Mouse (Mus musculus) gastrocnemius, adult 8-10 months (tissue): ENCODE measurements around the gene Cd247. TPM values are rescaled to one million over a fixed set of nuclear protein-coding genes. Genes with fewer than 3 reads are reported as not detected.

ENCODE experiments used
- DNase-seq, 2 experiments: peaks; one replicate each; pipeline ENCODE4 v3.0.0; 2022; ENCODE audit warnings: low spot score in 2 of 2
- total RNA-seq, 4 experiments: library from RNA; stranded (reverse); gene quantifications; 2 replicates each; pipeline ENCODE4 v1.2.4; 2022

Cd247 gene
- total RNA-seq, 4 experiments from 2014 or later = 0.24 to 1.0 (median 0.68) TPM

- no peak for DNase-seq
Observed at GRCm38 (mm10) chr1:165853131-165853721, 64.7 kb downstream of the Cd247 start.

- peak; percentile 41 to 48 for DNase-seq
Observed at GRCm38 (mm10) chr1:165853729-165854420, 65.4 kb downstream of the Cd247 start.

DNA sequence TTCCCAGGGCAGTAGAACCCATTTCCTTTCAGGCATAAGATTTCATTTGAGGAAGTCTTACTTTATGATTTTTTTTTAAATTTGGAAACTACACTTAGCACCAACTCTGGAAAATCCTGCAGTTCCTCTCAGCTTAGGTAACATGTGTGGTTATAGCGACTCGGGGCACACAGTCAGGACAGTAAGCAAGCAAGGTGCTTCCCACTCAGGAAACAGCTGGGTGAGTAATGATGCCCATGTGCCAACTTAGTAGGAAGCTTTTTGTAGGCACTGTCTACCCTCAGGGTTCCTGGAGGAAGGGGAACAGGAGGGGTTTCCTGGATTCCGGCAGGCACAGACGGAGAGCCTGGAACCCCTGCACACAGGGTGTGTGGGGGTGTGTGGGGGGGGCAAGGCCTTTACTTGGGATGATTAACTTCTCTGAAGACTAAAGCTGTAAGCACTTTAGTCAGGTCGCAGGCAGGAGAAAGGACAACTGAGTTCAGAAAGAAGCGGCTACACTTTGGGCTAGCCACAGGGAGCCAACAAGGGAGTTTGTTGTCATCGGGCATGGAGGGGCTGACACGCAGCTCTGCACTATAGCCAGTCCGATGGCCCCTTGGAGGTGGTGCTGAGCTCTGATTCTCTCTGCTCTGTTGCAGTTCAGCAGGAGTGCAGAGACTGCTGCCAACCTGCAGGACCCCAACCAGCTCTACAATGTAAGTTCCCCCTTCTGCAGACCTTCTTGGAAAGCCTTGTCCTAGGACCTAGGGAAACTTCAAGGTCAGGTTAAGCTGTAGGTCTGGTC is 67.5 kb downstream of the Cd247 start:
- no peak for DNase-seq

DNA sequence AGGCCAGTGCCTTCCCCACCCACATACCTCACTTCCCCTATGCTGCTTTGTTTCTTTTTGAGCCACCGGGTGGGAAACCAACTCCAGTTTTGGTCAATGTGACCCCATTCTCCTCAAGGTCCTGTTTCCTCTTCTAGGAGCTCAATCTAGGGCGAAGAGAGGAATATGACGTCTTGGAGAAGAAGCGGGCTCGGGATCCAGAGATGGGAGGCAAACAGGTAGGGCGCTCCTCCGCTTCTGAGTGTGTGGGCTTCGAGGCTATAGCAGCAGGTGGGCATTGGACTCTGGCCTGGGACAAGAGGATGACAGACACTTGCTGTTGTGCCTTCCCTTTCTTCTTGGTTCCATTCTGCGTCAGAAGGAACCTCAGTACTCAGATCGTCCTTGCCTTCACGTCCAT is 68.8 kb downstream of the Cd247 start:
- DNase-seq = no peak

GRCm38 (mm10) chr1:165858356-165858755 is 69.9 kb downstream of the Cd247 start:
- DNase-seq = no peak

DNA sequence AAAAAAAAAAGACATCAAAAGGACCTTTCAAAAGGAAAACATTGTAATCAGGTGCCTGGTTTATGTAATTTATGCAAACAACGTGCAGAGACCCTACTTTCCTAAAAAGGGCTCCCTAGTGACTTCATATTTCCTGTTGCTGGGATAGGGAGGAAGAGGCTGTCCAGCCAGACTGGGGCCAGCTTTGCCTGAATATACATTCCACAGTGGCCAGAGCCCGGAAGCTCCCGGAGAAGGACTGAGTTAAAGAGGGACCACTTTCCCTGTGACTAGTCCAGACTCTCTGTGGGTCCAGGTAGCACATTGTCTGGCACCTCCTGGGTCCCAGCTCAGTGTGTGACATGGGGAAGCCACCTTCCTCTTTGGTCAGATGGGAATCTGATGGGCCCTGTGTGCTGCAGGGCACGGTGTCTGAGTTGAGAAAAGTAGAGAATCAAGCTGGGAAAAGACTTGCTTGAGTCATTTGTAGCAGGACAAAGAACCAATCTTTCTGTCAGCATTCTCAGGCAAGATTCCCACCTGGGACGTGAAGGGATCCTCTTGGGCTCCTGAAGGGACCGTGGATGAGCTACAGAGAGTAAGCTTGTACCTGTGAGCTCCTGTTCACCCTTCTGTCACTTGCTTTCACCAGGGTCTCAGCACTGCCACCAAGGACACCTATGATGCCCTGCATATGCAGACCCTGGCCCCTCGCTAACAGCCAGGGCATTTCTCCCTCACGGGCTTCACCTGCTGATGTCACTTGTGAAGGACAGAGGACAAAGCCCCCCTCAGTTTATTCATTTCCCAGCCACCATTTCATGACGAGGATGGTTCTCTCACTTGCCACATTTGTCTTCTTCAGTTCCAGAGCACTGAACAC is 72.1 kb downstream of the Cd247 start:
- no peak for DNase-seq

GRCm38 (mm10) chr1:165861235-165861609 is 72.7 kb downstream of the Cd247 start:
- DNase-seq = no peak

- DNase-seq = no peak
Observed at GRCm38 (mm10) chr1:165862059-165862458, 73.6 kb downstream of the Cd247 start.

DNA sequence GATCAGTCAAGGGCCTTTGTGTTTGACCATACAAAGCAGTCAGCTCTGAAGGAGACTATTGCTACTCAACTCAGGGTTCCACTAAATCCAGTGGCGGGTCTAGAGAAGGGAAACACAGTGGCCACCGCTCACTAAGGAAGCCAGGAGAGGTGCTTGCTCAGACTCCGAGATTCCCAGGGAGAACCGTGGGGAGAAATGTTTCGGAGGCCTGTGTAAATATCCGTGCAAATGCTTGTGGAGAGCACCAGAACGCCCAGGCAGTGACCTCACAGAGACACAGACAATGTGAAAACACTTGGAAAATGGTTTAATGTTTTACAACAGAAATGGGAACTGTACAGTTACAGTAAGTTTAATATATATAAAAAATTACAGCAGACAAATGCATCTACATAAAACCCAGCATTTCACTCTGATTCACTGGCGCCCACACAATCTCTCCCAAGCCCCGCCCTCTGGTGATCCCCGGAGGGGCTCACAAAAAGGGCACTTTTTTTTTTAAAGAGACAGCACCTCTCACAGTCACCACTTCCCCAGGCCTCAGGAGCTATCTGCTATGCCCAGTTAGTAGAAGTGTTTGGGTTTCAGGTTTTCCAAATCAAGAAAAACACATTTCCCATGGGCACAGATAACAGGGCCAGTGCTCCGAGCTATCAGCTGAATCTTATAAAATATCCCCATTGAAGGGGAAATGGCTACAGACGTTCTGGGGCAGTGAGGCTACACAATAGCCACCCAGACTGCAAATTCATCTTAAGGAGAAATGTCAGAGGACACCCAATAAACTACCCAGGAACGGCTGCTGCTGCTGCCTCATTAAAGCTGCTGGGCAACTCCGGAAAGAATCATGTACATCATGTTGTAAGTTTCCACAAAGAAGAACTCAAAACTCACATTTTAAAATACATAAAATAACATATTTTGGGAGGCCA is 76.6 kb downstream of the Cd247 start:
- DNase-seq = no peak

DNA sequence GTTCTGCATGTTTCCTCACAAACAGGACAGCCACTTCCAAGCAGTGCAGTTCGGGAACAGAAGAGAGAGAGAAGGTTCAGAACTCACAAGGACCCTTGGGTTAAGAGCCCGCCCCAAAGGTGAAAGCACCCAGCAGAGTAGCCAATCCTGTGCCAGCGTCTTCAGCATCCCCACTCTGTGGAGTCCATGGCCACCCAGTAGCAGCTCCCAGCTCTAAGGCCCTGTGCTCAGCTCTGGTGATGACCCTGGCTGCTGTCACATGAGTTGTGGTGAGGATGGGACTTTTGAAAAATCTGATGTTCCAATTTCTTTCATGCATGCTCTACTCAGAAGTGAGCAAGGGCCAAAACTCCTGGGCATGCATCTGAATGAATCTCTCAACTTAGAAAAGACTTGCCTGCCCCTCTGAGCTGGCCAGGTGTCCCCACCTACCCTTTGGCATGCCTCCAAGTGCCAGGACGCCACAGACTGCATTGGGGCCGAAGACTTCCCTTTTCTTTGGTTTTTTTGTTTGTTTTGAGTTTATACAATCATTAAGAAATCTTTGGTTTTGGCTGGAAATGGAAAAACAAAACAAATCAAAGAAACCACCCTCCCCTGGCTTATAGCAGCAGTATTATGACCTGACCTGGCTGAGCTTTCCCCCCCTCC is 78.3 kb downstream of the Cd247 start:
- no peak for DNase-seq

DNA sequence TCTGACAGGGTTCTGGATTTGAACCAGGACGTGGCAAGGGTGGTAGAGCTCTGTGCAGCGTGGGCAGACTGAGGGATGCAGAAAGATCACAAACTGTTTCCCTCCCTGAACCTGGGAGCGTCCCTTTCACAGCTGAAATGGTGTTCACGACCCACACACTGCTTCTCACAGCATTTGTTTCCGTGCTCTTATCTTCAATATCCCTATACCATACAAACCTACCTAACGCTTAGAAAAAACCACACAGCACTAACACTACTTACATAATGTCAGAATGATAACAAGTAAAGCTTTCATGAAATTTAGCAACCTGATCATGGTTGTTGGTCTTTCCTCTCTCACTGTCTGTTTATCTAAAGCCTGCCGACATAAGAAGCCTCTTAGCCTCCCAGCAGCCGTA is 80.2 kb downstream of the Cd247 start:
- no peak for DNase-seq

DNA sequence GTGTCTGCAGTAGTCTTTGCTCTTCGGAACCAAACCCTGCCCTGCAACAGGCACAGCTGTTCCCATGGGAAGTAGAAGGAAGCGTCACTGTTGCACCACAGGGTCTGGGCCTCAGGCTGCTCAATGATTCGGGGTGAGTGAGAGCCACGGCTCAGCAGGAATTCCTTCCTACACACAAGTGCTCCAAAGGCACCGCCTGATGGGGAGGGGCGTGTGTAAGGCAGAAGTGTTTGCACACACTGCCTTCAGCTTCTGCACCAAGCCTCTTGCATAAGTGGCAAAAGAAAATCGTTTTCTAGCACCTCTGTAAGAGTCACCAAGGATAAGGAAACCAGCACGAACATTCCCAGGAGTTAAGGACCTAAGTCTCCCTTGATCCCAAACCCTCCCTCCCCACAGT is 86.2 kb downstream of the Cd247 start:
- DNase-seq = no peak

GRCm38 (mm10) chr1:165875520-165876284 is 87.2 kb downstream of the Cd247 start:
- no peak for DNase-seq

DNA sequence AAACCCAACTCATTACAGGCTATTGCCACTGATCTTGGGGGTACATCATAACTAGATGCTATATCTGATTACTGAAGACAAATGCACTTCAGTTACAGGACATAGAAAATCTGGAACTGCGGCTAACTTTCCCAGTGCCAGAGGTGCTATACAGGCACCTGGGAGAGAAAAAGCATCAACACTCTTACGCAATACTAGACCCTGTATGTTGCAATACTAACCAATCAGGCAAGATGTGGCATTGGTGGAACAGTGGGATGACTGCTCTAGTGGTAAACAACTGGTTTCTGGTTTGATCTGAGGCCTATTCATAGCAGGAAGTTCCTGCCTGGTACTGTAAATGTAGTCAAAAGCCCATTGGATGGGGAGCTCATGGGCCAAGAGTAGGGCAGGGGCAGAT is 90.3 kb downstream of the Cd247 start:
- no peak for DNase-seq

GRCm38 (mm10) chr1:165882146-165882900 is 93.8 kb downstream of the Cd247 start:
- no peak for DNase-seq

GRCm38 (mm10) chr1:165891686-165892085 is 103.2 kb downstream of the Cd247 start:
- no peak for DNase-seq

DNA sequence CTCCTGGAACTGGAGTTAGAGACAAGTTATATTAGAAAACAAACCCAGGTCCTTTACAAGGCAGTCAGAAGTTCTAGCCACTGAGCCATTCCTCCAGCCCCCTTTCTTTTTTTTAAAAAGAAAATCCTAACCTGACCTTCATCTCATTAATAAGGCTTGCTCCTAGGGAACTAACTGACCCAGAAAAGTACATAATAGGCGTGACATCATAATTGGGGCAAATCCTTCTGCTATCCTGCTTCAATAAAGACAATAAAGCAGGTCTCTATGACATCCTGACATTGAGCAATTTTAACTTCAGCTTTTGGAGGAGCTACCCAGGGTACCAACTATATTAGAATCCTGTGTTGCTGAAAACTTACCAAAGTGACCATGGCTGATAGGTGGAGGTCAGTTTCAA is 115.1 kb downstream of the Cd247 start:
- no peak for DNase-seq

GRCm38 (mm10) chr1:165908153-165908552 is 119.7 kb downstream of the Cd247 start:
- no peak for DNase-seq

- no peak for DNase-seq
Observed at GRCm38 (mm10) chr1:165908806-165909205, 120.3 kb downstream of the Cd247 start.
